Mouse (Mus musculus) midbrain, embryonic 11.5 days (tissue): ENCODE measurements around the gene Hoxb5. TPM values are rescaled to one million over a fixed set of nuclear protein-coding genes. Genes with fewer than 3 reads are reported as not detected.

ENCODE experiments used
- ATAC-seq: fragments of 200-750 bp; cut with Nextera tagmentation; 2 replicates; pipeline ENCODE4 v1.8.0; 2017; ENCODE audit warnings: moderate TSS enrichment, moderate library complexity; ENCODE audit not compliant: low FRiP score
- DNase-seq: peaks from one replicate; pipeline ENCODE4 v3.0.0; 2015; ENCODE audit warnings: low spot score; ENCODE audit errors: missing footprints
- H3K27ac ChIP-seq: fragments of 300-500 bp; sonication (generic); 2 replicates; pipeline ENCODE4 v1.5.1; 2014; ENCODE audit warnings: low read depth, low read length
- H3K27me3 ChIP-seq: fragments of 300-500 bp; sonication (generic); 2 replicates; pipeline ENCODE4 v1.6.1; 2014; ENCODE audit warnings: mild to moderate bottlenecking, low read length, moderate library complexity, mixed read lengths; ENCODE audit not compliant: control insufficient read depth, insufficient read depth
- H3K36me3 ChIP-seq: fragments of 300-500 bp; sonication (generic); 2 replicates; pipeline ENCODE4 v1.6.1; 2014; ENCODE audit warnings: mild to moderate bottlenecking, low read length, moderate library complexity, mixed read lengths; ENCODE audit not compliant: control insufficient read depth, insufficient read depth
- H3K4me1 ChIP-seq: fragments of 300-500 bp; sonication (generic); 2 replicates; pipeline ENCODE4 v1.6.1; 2014; ENCODE audit warnings: low read length; ENCODE audit not compliant: control insufficient read depth, insufficient read depth
- H3K4me2 ChIP-seq: fragments of 300-500 bp; sonication (generic); 2 replicates; pipeline ENCODE4 v1.6.1; 2014; ENCODE audit warnings: mild to moderate bottlenecking, moderate library complexity
- H3K4me3 ChIP-seq: fragments of 300-500 bp; sonication (generic); 2 replicates; pipeline ENCODE4 v1.5.1; 2014; ENCODE audit warnings: low read depth, low read length
- H3K9ac ChIP-seq: fragments of 300-500 bp; sonication (generic); 2 replicates; pipeline ENCODE4 v1.6.1; 2014; ENCODE audit warnings: low read length
- H3K9me3 ChIP-seq: fragments of 300-500 bp; sonication (generic); 2 replicates; pipeline ENCODE4 v1.6.1; 2016; ENCODE audit warnings: low read length; ENCODE audit not compliant: control insufficient read depth
- WGBS: fragments of 180-500 bp; shearing (Covaris S2); extraction: QIAGEN DNeasy Blood & Tissue Kit; methylation state at CpG from one replicate; pipeline ENCODE4 v1.1.7; 2014; 5-methylcytosine and 5-hydroxymethylcytosine counted together
- polyA plus RNA-seq: library from polyadenylated mRNA; unstranded; fragments of >200 nt; fragmentation: Nextera tagmentation; extraction: Ambion mirVana; gene quantifications from 2 replicates; pipeline ENCODE4 v1.2.1, GENCODE M21; 2014

Gene Hoxb5
- polyA plus RNA-seq, 1 experiment from 2014 or later, result not detected

DNA sequence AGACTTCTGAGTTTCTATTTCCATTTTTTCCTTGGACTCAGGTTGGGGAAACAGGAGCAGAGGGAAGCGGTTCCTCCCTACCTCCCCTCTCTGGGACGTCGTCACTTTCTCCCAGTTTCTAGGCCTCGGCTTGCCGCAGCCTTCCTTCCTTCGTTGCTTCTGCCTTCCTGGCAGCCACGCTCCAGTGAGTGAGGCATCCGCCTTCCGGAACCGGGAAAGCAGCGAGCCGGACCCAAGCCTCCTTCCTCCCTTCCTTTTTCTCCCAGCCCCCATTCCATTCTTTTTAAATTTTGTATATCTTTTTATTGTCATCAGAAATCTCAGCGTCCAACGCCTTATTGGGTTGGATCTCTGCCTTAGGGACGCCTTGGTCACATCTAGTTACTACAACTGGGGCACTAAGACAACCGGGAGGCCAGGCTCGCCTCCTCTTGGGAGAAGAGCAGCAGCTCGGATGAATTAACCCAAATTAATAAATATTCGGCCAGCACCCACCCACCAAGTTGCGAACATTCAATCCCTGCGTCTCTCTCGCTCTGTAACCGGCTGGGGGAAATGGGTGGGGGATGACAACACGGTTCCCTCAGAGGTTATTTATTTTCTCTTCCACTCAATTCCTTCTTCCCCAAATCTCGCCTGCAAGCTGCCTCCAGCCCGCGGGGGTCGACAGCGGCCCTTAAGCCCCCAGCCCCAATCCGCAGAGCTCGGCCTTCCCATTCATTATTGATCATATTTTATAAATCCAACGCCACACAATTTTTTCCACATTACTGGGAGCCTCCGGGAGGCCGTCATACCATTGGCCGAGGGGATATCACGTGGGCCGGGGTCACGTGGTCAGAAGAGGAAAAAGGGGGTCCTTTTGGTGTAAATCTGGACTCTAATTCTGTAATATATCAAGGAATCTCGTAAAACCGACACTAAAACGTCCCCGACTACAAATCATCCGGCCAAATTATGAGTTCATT lies 17.1 kb upstream of the Hoxb5 start, which contains the start of gene Hoxb7:
Hoxb7 (plus strand) TSS at position 853 of the 968 bp plus-strand sequence.
- Histone ChIP-seq H3K4me3 (peak within 1 kb of the TSS; percentile 14; the same call in 1 of the 2 replicates), H3K9me3 (no peaks in the 10 kb centered on the region), H3K9ac (no peak within 1 kb of the TSS), H3K4me2 (peak within 1 kb of the TSS; percentile 11; the same call in 1 of the 2 replicates), H3K27ac (no peak within 1 kb of the TSS), H3K36me3 (no peaks in the 10 kb centered on the region), H3K4me1 (no peaks in the 10 kb centered on the region), H3K27me3 (peaks cover 100% of the 10 kb centered on the region)
- 1% methylated on average over 43 of the region's 43 CpGs for WGBS
- DNase-seq (peak; percentile 94), ATAC-seq (no peak)

DNA sequence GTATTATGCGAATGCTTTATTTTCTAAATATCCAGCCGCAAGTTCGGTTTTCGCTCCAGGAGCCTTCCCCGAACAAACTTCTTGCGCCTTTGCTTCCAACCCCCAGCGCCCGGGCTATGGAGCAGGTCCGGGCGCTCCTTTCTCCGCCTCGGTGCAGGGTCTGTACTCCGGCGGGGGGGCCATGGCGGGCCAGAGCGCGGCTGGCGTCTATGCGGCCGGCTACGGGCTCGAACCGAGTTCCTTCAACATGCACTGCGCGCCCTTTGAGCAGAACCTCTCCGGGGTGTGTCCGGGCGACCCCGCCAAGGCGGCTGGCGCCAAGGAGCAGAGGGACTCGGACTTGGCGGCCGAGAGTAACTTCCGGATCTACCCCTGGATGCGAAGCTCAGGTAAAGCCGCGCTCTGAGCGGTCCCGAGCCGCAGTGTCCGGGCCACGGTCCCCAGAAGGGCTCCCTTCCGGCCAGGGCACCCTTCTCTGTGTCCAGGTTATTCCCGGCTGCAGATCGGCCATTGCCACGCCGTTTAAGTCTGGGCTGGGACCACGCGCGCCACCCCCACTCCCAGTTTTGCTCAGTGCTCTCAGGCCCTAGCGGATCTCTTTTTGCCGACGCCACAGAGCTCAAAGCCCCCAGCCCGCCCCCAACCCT lies 16.3 kb upstream of the Hoxb5 start:
- ATAC-seq (no peak), DNase-seq (peak; percentile 93)
- 1% methylated on average over 53 of the region's 55 CpGs for WGBS
- no peaks in the 10 kb centered on the region for H3K4me1 ChIP-seq
- H3K36me3 ChIP-seq, result no peaks in the 10 kb centered on the region
- H3K4me3 ChIP-seq, result peak overlapping the region; percentile 14; the same call in 1 of the 2 replicates
- peaks cover 98% of the 10 kb centered on the region for H3K27me3 ChIP-seq
- H3K4me2 ChIP-seq, result peak overlapping the region; percentile 11; the same call in 1 of the 2 replicates
- H3K9me3 ChIP-seq, result no peaks in the 10 kb centered on the region
- H3K27ac ChIP-seq, result no peak overlapping the region
- H3K9ac ChIP-seq, result no peak overlapping the region

DNA sequence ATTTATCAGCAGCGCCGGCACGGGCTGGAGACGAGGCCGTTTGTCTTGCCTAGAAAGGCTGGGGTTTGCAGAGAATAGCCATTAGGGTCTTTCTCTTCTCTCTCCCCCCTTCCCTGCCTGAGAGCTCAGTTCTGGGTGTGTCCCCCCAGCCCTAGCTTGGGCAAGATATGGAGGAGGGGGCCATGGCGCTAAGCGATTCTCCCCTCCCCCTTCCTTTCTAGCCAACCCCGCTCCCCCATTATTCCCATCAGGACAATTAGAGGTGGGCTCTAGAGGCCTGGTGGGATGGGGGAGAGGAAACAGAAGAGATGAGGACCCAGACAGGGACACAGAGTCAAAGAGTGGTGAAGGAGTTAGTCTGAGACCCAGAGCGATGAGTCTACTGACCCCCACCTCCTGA lies 15.7 kb upstream of the Hoxb5 start:
- H3K4me1 ChIP-seq, result no peaks in the 10 kb centered on the region
- no peak for DNase-seq
- H3K36me3 ChIP-seq, result no peaks in the 10 kb centered on the region
- no peak overlapping the region for H3K9ac ChIP-seq
- no peak overlapping the region for H3K4me3 ChIP-seq
- no peak overlapping the region for H3K4me2 ChIP-seq
- H3K27me3 ChIP-seq, result peaks cover 98% of the 10 kb centered on the region
- H3K9me3 ChIP-seq, result no peaks in the 10 kb centered on the region
- H3K27ac ChIP-seq, result no peak overlapping the region
- WGBS, result 0% methylated on average over 9 of the region's 9 CpGs
- ATAC-seq, result no peak

DNA sequence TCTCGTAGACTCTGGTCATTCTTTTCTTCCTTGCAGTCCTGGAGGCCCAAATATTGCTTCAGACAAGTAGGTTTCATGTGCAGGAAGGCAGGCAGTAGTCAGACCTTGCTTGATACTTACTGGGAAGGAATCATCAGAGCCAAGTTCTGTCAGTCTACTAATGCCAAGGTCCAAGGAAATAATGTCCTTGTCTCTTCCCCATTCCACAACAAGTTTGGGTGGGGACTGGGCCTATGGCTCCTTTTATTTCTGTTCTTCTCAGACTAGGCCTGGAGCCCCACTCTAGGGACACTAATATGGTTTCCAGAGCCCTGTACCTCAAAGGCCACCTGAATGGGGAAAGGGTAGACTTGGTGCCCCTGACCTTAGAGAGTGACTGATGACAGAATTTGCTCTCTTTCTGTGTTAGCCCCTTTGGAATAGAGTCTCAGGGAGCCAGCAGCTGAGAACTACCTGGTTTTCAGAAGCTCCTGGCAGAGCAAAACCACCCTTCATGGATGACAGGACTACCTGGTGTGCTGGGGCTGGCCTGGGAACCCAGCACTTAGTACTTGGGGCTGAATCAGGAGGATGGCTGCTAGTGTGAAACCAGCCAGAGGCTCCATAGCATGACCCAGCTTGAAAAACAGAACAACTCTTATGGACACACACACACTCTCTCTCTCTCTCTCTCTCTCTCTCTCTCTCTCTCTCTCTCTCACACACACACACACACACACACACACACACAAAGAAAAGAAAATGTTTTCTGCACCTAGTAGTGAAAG lies 14.5 kb upstream of the Hoxb5 start:
- no peak overlapping the region for H3K4me2 ChIP-seq
- no peaks in the 10 kb centered on the region for H3K9me3 ChIP-seq
- ATAC-seq (no peak), DNase-seq (peak; percentile 93)
- H3K4me1 ChIP-seq, result no peaks in the 10 kb centered on the region
- H3K9ac ChIP-seq, result no peak overlapping the region
- H3K36me3 ChIP-seq, result no peaks in the 10 kb centered on the region
- WGBS, result 16% methylated on average over 1 of the region's 1 CpGs
- peaks cover 98% of the 10 kb centered on the region for H3K27me3 ChIP-seq
- H3K4me3 ChIP-seq, result no peak overlapping the region
- H3K27ac ChIP-seq, result no peak overlapping the region

DNA sequence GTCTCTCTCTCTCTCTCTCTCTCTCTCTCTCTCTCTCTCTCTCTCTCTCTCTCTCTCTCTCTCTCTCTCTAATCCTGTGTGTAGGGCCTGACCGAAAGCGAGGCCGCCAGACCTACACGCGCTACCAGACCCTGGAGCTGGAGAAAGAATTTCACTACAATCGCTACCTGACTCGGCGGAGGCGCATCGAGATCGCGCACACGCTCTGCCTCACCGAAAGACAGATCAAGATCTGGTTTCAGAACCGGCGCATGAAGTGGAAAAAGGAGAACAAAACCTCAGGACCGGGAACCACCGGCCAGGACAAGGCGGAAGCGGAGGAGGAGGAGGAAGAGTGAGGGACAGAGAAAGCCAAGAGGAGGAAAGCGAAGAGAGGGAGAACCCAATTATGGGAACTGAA lies 13.8 kb upstream of the Hoxb5 start:
- ATAC-seq, result no peak
- Histone ChIP-seq H3K4me2 (no peak overlapping the region), H3K4me3 (no peak overlapping the region), H3K4me1 (no peaks in the 10 kb centered on the region), H3K36me3 (no peaks in the 10 kb centered on the region), H3K9ac (no peak overlapping the region), H3K27me3 (peaks cover 98% of the 10 kb centered on the region), H3K27ac (no peak overlapping the region), H3K9me3 (no peaks in the 10 kb centered on the region)
- DNase-seq, result no peak
- 2% methylated on average over 21 of the region's 21 CpGs for WGBS

DNA sequence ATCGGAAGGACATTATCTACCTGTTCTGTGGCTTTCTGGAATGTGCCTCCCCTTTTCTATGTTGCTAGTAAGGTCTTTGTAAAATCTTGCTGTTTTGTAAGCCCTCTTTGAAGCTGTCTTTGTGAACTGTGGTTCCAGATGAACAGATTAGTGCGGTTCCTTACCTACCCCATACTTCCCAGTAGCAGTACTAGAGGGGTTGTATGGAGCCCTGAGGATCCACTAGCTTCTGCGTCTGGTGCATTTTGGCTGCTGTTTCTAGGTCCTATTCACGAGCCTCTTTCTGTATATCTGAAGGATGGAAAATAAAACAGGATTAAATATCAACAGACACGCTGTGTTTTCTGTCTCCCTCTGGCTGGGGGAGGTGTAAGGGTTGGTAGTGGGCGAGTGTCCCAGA lies 13.3 kb upstream of the Hoxb5 start:
- Histone ChIP-seq H3K9me3 (no peaks in the 10 kb centered on the region), H3K36me3 (no peaks in the 10 kb centered on the region), H3K27ac (no peak overlapping the region), H3K27me3 (peaks cover 98% of the 10 kb centered on the region), H3K4me1 (no peaks in the 10 kb centered on the region), H3K4me3 (no peak overlapping the region), H3K9ac (no peak overlapping the region), H3K4me2 (no peak overlapping the region)
- ATAC-seq (no peak), DNase-seq (peak; percentile 94)
- WGBS, result 3% methylated on average over 6 of the region's 6 CpGs

DNA sequence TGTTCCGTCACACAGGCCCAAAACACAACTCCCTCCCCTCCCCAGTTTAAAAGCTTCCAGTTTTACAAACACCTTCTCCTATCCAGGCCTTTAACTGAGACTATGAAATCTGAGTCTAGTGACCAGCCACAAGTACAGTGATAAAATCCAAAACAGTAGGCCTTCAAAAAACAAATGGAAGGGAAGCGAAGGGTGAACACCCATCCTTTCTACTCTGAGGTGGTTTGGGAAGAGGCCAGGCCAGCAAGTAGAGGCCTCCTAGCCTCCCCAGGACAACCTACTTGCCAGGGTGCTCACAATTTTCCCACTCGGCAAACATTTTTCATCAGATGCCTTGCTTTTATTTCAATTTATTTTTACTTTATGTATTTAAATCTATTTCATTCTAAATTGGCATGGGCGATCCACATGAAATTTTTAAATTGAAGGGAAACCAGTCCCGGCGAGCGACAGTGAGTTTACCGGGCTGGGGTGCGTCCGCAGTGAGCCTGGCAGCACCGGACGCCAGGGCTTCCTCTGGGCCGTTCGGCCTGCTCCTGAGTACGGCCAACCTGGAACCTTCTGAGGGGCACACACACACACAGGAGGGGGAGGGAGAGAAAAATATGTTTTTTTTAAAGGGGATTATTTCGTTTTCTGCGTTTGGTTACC lies 12.3 kb upstream of the Hoxb5 start:
- DNase-seq, result no peak
- WGBS, result 2% methylated on average over 17 of the region's 17 CpGs
- ATAC-seq, result no peak
- no peaks in the 10 kb centered on the region for H3K9me3 ChIP-seq
- no peaks in the 10 kb centered on the region for H3K4me1 ChIP-seq
- H3K4me2 ChIP-seq, result no peak overlapping the region
- H3K36me3 ChIP-seq, result no peaks in the 10 kb centered on the region
- no peak overlapping the region for H3K27ac ChIP-seq
- H3K4me3 ChIP-seq, result no peak overlapping the region
- H3K27me3 ChIP-seq, result peaks cover 98% of the 10 kb centered on the region
- no peak overlapping the region for H3K9ac ChIP-seq

DNA sequence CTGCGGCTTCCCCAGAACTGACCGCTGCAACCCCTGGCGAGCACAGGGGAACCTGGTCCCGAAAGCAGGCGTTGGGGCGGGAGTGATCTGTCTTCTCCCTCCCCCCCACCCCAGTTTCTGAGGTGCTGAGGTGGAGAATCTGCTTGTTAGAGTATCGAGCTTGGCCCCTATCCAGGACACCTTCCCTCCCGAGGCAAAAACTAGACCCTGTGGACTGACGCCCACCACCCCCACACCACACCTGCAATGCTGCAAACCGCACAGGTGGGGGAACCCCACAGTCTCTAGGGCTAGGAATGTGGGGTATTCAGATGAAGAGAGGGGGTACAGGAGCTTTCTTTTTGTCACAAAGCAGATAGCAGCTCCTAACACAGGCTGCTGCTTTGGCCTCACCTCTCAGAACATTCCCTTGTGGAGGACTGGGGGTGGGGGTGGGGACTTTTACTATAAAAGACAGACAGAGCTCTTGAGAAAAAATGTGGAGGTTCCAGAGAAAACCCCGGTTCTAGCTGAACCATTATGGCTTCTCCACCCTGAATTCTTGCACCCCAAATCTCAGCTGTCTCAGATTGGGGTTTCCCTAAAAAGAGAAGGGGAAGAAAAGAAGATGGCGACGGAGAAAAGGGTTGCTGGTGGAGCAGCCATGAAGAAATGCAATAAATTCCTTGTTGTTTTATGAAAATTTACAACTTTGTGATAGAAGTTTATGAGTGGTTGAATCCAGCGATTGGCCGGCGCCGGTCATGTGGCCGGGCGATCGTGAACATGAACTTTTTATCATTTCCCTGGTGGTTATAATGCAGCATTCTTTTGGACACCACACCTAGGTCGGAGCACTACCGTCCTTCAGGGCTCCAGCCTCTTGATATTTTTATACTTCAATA lies 11.2 kb upstream of the Hoxb5 start, which contains the start of gene Hoxb6:
Hoxb6 (plus strand) TSS at position 796 of the 884 bp plus-strand sequence.
- Histone ChIP-seq H3K36me3 (no peaks in the 10 kb centered on the region), H3K27ac (no peak within 1 kb of the TSS), H3K27me3 (peaks cover 98% of the 10 kb centered on the region), H3K4me3 (no peak within 1 kb of the TSS), H3K9ac (no peak within 1 kb of the TSS), H3K4me1 (no peaks in the 10 kb centered on the region), H3K9me3 (no peaks in the 10 kb centered on the region), H3K4me2 (no peak within 1 kb of the TSS)
- DNase-seq (no peak), ATAC-seq (no peak)
- WGBS, result 1% methylated on average over 22 of the region's 22 CpGs
